Mouse (Mus musculus): ENCODE data around the gene Tnr. TPM values are rescaled to one million over a fixed set of nuclear protein-coding genes. Genes with fewer than 3 reads are reported as not detected.
A peak's percentile ranks its signal among the peaks of the same experiment; 100 is the strongest.

The Tnr gene
- total RNA-seq, 2 experiments from 2014 or later: 138 to 146 TPM

DNA sequence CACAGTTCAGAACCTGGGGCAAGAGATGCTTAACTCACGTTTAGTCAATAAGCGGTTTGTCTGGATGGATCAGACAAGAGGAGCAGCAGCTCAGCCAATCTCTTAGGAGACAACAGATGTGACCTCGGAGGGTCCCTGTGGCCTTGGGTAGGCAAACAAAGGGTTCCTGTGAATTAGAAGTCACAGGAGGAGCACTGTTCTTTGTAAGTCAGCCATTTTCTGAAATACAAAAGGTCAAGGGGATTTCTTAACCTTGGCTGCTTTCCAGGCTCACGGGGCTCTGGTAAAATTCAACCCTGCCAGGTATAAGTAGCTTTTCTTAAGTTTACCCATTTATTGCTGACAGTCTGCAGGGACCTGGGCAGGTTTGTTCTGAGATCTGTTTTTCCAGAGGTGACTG, 126.9 kb downstream of the Tnr start:
- DNase-seq (ENCODE audit: extremely low spot score in 1 of 2, low spot score in 2 of 2): no peak
- H3K27ac ChIP-seq: no peak overlapping the region
- intact Hi-C loops (cut with DNase I): no loop called here
- no peak overlapping the region for H3K4me3 ChIP-seq
- no peak for TF ChIP-seq CTCF (IDR thresholded peaks at IDR 0.05)

DNA sequence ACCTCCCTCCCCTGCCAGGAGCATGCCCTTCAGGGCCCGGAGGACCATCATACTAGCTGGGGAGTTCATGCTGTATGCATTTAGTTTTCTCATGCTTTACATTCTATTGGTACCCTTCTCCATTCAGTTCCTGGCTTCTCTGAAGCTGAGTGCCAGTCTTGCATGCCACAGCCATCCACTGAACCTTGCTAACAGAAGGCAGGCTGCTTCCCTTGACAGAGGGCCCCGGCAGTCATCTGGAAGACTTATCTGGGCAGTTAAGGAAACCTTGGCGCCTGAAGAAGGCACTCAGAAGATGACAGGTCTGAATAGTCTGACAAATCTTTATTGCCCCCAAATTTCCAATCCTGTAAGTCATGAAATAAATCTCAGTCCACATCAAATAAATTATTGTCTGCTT, 131.7 kb downstream of the Tnr start:
- no peak for TF ChIP-seq CTCF (IDR thresholded peaks at IDR 0.05)
- no peak for DNase-seq (ENCODE audit: extremely low spot score in 1 of 2, low spot score in 2 of 2)
- H3K4me3 ChIP-seq: no peak overlapping the region
- intact Hi-C loops (cut with DNase I): no loop called here
- no peak overlapping the region for H3K27ac ChIP-seq

DNA sequence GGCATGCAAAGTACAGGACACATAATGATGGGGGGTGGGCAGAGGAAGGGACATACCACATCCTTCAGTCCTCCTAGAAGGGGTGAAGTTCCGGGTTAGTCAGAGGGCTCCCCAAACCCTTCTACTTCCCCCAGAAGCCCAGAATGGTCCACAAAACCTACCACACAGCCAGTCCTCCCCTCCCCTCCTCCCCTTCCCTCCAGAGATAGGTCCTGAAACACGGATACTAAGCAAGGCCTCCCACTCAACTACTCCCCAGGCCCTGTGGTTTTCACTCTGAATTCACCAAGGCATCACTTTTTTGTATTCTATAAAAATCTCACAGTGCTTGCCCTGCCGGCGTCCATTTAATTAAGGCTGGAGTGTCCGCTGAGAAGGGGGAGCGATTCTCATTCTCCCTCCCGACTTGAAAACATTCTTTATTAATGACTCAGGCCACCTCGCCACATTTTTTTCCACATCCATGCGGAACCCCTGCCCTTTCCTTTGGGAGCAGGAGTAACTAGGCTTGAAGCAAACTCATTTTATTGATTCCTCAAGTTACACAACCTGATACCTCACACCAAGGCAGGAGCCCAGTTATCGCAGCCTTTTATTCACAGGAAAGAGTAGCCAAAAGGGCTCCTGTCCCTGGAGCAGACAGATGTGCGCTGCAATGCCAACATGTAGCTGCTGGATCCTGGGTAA, 134.4 kb downstream of the Tnr start:
- Histone ChIP-seq H3K4me3 (no peak overlapping the region), H3K27ac (no peak overlapping the region; the same call in 1 of the 2 replicates)
- TF ChIP-seq CTCF (IDR thresholded peaks at IDR 0.05): no peak
- no peak for DNase-seq (ENCODE audit: extremely low spot score in 1 of 2, low spot score in 2 of 2)
- intact Hi-C loops (cut with DNase I): no loop called here

GRCm38 (mm10) chr1:159660620-159661501, 137.3 kb downstream of the Tnr start:
- DNase-seq (ENCODE audit: extremely low spot score in 1 of 2, low spot score in 2 of 2): peak in 1 of 2 experiments; percentile 37
- no peak; the same call in 1 of the 2 replicates for TF ChIP-seq CTCF (IDR thresholded peaks at IDR 0.05)
- intact Hi-C loops (cut with DNase I): loop anchor here (5.0 to 10.0 kb wide), 2 partner anchors 111 to 266 kb away; no protein-coding TSS in a partner anchor
- 0 out of 2 replicates have a peak overlapping the region, but pooled peaks have one; percentile 13 for H3K27ac ChIP-seq
- no peak overlapping the region for H3K4me3 ChIP-seq

- Histone ChIP-seq H3K4me3 (no peak overlapping the region), H3K27ac (peak overlapping the region; percentile 44; the same call in 1 of the 2 replicates)
- intact Hi-C loops (cut with DNase I): loop anchor here (5.0 to 10.0 kb wide), 2 partner anchors 108 to 270 kb away; no protein-coding TSS in a partner anchor
- TF ChIP-seq CTCF (IDR thresholded peaks at IDR 0.05): no peak
- no peak for DNase-seq (ENCODE audit: extremely low spot score in 1 of 2, low spot score in 2 of 2)
These were observed 140.9 kb downstream of the Tnr start for GRCm38 (mm10) chr1:159664496-159664895.

- Histone ChIP-seq H3K4me3 (no peak overlapping the region), H3K27ac (peak overlapping the region; percentile 28; the same call in 1 of the 2 replicates)
- intact Hi-C loops (cut with DNase I): loop anchor here (5.0 to 10.0 kb wide), 2 partner anchors 107 to 270 kb away; no protein-coding TSS in a partner anchor
- TF ChIP-seq CTCF (IDR thresholded peaks at IDR 0.05): no peak
- DNase-seq (ENCODE audit: extremely low spot score in 1 of 2, low spot score in 2 of 2): no peak
These were observed 141.4 kb downstream of the Tnr start for GRCm38 (mm10) chr1:159664945-159665344.

GRCm38 (mm10) chr1:159670629-159671150, 147.1 kb downstream of the Tnr start:
- DNase-seq (ENCODE audit: extremely low spot score in 1 of 2, low spot score in 2 of 2): peak; percentile 47 to 66
- intact Hi-C loops (cut with DNase I): no loop called here
- no peak for TF ChIP-seq CTCF (IDR thresholded peaks at IDR 0.05)
- Histone ChIP-seq H3K27ac (peak overlapping the region; percentile 37), H3K4me3 (peak overlapping the region; percentile 29)

DNA sequence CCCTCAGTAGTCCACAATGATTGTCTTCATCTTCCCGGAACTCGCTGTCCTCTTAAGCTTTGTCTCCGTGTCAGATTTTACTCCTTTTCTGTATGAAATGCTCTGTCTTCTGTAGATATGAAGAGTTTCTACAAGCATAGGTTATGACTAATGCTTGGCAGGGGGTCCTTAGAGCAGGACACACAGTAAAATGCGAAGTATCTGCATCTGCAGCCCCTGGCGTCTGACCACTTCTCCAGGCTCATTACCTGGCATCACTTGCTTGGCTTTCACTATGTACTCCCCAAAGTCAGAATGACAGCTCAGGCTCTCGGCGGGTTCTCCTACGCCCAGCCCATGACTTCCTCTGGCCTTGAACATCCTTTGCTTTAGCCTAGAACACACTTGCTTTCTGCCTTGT, 147.6 kb downstream of the Tnr start:
- intact Hi-C loops (cut with DNase I): no loop called here
- peak overlapping the region; percentile 37; the same call in 1 of the 2 replicates for H3K27ac ChIP-seq
- DNase-seq (ENCODE audit: extremely low spot score in 1 of 2, low spot score in 2 of 2): no peak
- peak overlapping the region; percentile 29 for H3K4me3 ChIP-seq
- TF ChIP-seq CTCF (IDR thresholded peaks at IDR 0.05): no peak

GRCm38 (mm10) chr1:159674240-159674639, 150.7 kb downstream of the Tnr start:
- intact Hi-C loops (cut with DNase I): no loop called here
- no peak for DNase-seq (ENCODE audit: extremely low spot score in 1 of 2, low spot score in 2 of 2)
- Histone ChIP-seq H3K4me3 (no peak overlapping the region), H3K27ac (no peak overlapping the region)
- no peak for TF ChIP-seq CTCF (IDR thresholded peaks at IDR 0.05)

DNA sequence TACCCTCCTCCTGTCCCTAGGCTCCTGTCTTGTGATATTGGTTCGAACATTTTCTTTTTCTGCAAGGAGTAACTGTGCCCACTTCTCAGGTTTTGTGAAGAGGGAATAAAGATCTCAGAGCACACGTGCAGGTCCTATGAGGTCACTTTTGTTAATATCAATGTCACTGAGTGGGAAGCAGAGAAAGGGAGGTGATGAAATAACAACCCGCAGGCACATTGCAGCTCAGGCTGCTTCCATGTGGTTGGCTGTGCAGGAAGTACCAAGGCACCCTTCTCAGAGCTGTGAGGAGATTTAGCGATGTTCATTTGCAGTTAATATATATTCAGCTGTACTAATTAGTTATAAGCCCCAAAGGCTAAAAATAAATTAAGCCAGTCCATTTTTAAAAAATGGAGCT, 151.9 kb downstream of the Tnr start:
- Histone ChIP-seq H3K27ac (no peak overlapping the region), H3K4me3 (no peak overlapping the region)
- DNase-seq (ENCODE audit: extremely low spot score in 1 of 2, low spot score in 2 of 2): no peak
- no peak for TF ChIP-seq CTCF (IDR thresholded peaks at IDR 0.05)
- intact Hi-C loops (cut with DNase I): no loop called here

DNA sequence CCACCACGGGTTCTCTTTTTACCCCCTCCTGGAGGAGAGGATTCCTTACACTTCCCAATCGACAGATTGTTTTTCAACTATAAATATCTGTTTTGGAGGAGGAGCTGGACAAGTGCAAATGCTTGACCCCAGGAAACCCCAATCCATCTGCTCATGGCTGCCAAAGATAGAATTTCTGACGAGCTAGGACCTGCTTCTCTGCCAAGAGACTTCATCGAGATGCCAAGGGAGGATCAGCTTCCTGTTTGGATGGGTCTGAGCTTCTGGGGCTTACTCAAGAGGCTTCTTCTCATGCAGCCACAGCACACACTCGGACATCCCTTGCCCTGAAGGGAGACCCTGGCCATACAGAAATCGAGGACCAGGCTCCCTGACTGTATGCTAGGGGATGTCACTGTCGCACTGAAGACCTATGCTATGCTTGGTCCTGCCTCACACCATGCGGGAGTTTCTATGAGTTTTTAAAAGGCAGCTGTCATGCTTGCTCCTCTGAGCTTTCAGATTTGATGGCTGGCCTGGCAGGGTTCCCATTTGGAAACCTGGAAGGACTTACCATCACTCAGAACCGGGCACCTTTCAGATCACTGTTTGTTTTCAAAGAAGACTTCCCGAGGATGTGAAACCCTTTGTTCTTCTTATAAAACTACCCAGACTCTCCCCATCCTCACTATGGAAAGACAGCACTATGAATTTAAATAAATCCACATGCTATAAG, 154.8 kb downstream of the Tnr start:
- H3K4me3 ChIP-seq: no peak overlapping the region
- no peak for TF ChIP-seq CTCF (IDR thresholded peaks at IDR 0.05)

More for the DNA sequence above, 154.8 kb downstream of the Tnr start:
- DNase-seq (ENCODE audit: extremely low spot score in 1 of 2, low spot score in 2 of 2): no peak
- no peak overlapping the region for H3K27ac ChIP-seq
- intact Hi-C loops (cut with DNase I): no loop called here
